Mouse (Mus musculus) midbrain, embryonic 11.5 days (tissue): ENCODE measurements around the gene Ppp1r2. TPM values are rescaled to one million over a fixed set of nuclear protein-coding genes. Genes with fewer than 3 reads are reported as not detected.

Source experiments
- ATAC-seq: fragments of 200-750 bp; cut with Nextera tagmentation; 2 replicates; pipeline ENCODE4 v1.8.0; 2017; ENCODE audit warnings: moderate TSS enrichment, moderate library complexity; ENCODE audit not compliant: low FRiP score
- DNase-seq: peaks from one replicate; pipeline ENCODE4 v3.0.0; 2015; ENCODE audit warnings: low spot score; ENCODE audit errors: missing footprints
- H3K27ac ChIP-seq: fragments of 300-500 bp; sonication (generic); 2 replicates; pipeline ENCODE4 v1.5.1; 2014; ENCODE audit warnings: low read depth, low read length
- H3K27me3 ChIP-seq: fragments of 300-500 bp; sonication (generic); 2 replicates; pipeline ENCODE4 v1.6.1; 2014; ENCODE audit warnings: mild to moderate bottlenecking, low read length, moderate library complexity, mixed read lengths; ENCODE audit not compliant: control insufficient read depth, insufficient read depth
- H3K36me3 ChIP-seq: fragments of 300-500 bp; sonication (generic); 2 replicates; pipeline ENCODE4 v1.6.1; 2014; ENCODE audit warnings: mild to moderate bottlenecking, low read length, moderate library complexity, mixed read lengths; ENCODE audit not compliant: control insufficient read depth, insufficient read depth
- H3K4me1 ChIP-seq: fragments of 300-500 bp; sonication (generic); 2 replicates; pipeline ENCODE4 v1.6.1; 2014; ENCODE audit warnings: low read length; ENCODE audit not compliant: control insufficient read depth, insufficient read depth
- H3K4me2 ChIP-seq: fragments of 300-500 bp; sonication (generic); 2 replicates; pipeline ENCODE4 v1.6.1; 2014; ENCODE audit warnings: mild to moderate bottlenecking, moderate library complexity
- H3K4me3 ChIP-seq: fragments of 300-500 bp; sonication (generic); 2 replicates; pipeline ENCODE4 v1.5.1; 2014; ENCODE audit warnings: low read depth, low read length
- H3K9ac ChIP-seq: fragments of 300-500 bp; sonication (generic); 2 replicates; pipeline ENCODE4 v1.6.1; 2014; ENCODE audit warnings: low read length
- H3K9me3 ChIP-seq: fragments of 300-500 bp; sonication (generic); 2 replicates; pipeline ENCODE4 v1.6.1; 2016; ENCODE audit warnings: low read length; ENCODE audit not compliant: control insufficient read depth
- WGBS: fragments of 180-500 bp; shearing (Covaris S2); extraction: QIAGEN DNeasy Blood & Tissue Kit; methylation state at CpG from one replicate; pipeline ENCODE4 v1.1.7; 2014; 5-methylcytosine and 5-hydroxymethylcytosine counted together
- polyA plus RNA-seq: library from polyadenylated mRNA; unstranded; fragments of >200 nt; fragmentation: Nextera tagmentation; extraction: Ambion mirVana; gene quantifications from 2 replicates; pipeline ENCODE4 v1.2.1, GENCODE M21; 2014

The Ppp1r2 gene
- polyA plus RNA-seq, 1 experiment from 2014 or later, result 109 TPM

- 85% methylated on average over 6 of the region's 6 CpGs for WGBS
- H3K4me3 ChIP-seq, result no peak overlapping the region
- DNase-seq (no peak), ATAC-seq (no peak)
- peaks cover 5% of the 10 kb centered on the region for H3K4me1 ChIP-seq
- no peak overlapping the region for H3K4me2 ChIP-seq
- H3K27ac ChIP-seq, result no peak overlapping the region
- no peak overlapping the region for H3K9ac ChIP-seq
- H3K9me3 ChIP-seq, result no peaks in the 10 kb centered on the region
- no peaks in the 10 kb centered on the region for H3K36me3 ChIP-seq
- H3K27me3 ChIP-seq, result no peaks in the 10 kb centered on the region
Measured at GRCm38 (mm10) chr16:31278581-31278980, 3.5 kb upstream of the Ppp1r2 start.

GRCm38 (mm10) chr16:31278081-31278480 is 3.0 kb upstream of the Ppp1r2 start:
- DNase-seq (no peak), ATAC-seq (no peak)
- Histone ChIP-seq H3K4me3 (no peak overlapping the region), H3K27ac (no peak overlapping the region), H3K9me3 (no peaks in the 10 kb centered on the region), H3K36me3 (no peaks in the 10 kb centered on the region), H3K27me3 (no peaks in the 10 kb centered on the region), H3K9ac (no peak overlapping the region), H3K4me2 (no peak overlapping the region), H3K4me1 (peaks cover 10% of the 10 kb centered on the region)
- 73% methylated on average over 2 of the region's 2 CpGs for WGBS

GRCm38 (mm10) chr16:31276962-31277361 is 1.9 kb upstream of the Ppp1r2 start:
- Histone ChIP-seq H3K4me1 (peaks cover 19% of the 10 kb centered on the region), H3K27me3 (no peaks in the 10 kb centered on the region), H3K27ac (no peak overlapping the region), H3K4me2 (no peak overlapping the region), H3K9me3 (no peaks in the 10 kb centered on the region), H3K9ac (no peak overlapping the region), H3K36me3 (no peaks in the 10 kb centered on the region), H3K4me3 (no peak overlapping the region)
- WGBS, result 88% methylated on average over 7 of the region's 7 CpGs
- ATAC-seq (no peak), DNase-seq (no peak)

DNA sequence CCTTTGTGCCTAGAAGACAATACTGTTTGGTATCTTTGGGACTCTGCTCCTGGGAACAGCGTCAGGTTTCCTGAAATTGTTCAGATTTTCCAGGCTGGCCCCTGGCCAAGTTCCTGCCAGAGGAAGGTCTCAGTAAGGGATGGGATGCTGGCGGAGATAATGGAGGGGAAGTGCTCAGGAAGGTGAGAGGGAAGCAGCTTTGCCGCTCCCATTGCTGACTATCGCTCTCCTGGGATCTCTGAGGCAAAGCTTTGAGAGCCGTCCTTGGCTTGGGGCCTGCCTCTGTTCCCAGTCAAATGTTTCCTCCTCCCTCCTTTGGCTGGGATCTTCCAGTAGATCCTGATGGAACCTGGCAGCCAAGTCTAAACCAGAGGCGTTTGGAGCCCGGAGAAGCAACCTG is 1.5 kb upstream of the Ppp1r2 start:
- no peak overlapping the region for H3K4me3 ChIP-seq
- H3K4me1 ChIP-seq, result peaks cover 19% of the 10 kb centered on the region
- no peak overlapping the region for H3K27ac ChIP-seq
- DNase-seq (no peak), ATAC-seq (no peak)
- no peaks in the 10 kb centered on the region for H3K27me3 ChIP-seq
- 70% methylated on average over 7 of the region's 7 CpGs for WGBS
- H3K9ac ChIP-seq, result no peak overlapping the region
- no peaks in the 10 kb centered on the region for H3K36me3 ChIP-seq
- no peak overlapping the region for H3K4me2 ChIP-seq
- H3K9me3 ChIP-seq, result no peaks in the 10 kb centered on the region

DNA sequence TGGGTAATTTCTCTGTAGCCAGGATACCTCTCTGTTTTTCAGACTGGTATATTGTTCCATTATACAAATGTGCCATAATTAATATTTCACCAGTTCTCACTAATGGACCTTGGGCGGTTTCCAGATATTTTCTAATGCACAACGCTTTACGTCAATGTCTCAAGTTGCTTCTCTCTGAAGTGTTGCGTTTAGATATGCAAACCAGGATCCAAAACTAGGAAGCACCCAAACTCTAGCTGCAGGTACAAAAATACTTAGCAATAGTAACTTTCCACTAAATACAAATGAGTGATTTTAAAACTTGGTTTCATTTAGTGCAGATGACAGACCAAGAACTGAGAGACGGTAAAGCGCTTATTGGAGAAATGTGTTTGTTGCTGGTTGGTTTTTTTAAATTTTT is 993 bp downstream of the Ppp1r2 start:
- Histone ChIP-seq H3K9ac (peak overlapping the region; percentile 94), H3K4me2 (peak overlapping the region; percentile 82), H3K27ac (no peak overlapping the region), H3K4me1 (peaks cover 19% of the 10 kb centered on the region), H3K9me3 (no peaks in the 10 kb centered on the region), H3K36me3 (no peaks in the 10 kb centered on the region), H3K4me3 (peak overlapping the region; percentile 84), H3K27me3 (no peaks in the 10 kb centered on the region)
- 10% methylated on average over 6 of the region's 6 CpGs for WGBS
- DNase-seq, result no peak
- no peak for ATAC-seq

DNA sequence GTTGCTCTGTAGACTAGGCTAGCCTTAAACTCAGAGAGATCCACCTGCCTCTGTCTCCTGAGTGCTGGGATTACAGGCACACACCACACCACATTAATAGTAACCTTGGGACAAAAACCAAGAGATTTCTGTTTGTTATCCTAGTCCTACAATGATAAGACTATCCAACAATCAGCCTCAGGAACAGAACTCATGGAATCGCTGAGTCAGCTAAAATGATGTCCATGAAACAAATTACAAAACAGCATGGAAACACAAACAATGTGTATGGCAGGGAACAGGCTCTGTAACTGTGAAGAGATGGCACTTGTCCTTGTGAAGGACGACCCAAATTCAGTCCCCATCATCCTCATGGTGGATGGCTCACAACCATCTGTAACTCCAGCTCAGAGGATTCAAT is 8.4 kb downstream of the Ppp1r2 start:
- DNase-seq, result no peak

DNA sequence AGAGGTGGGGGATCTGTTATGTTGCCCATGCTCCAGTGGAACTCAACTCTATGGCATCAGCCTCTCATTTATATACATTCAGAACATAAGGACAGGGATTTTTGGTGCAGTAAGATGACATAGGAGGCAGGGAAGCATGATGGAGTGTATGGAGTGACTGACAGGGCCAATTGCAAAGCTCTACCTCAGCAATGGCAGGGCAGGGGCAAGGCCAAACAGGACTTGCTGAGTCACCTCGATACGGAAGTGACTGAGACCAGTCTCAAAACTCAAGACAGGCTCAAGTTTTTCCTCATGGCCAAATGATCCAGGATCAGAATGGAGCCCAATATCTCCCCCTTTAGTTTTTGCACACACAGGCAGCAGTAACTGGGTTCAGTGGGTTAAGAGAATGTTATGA is 18.9 kb downstream of the Ppp1r2 start:
- WGBS, result 90% methylated on average over 2 of the region's 2 CpGs
- Histone ChIP-seq H3K4me1 (no peaks in the 10 kb centered on the region), H3K9ac (no peak overlapping the region), H3K36me3 (peaks cover 7% of the 10 kb centered on the region; the same call in 1 of the 2 replicates), H3K27me3 (no peaks in the 10 kb centered on the region), H3K4me3 (no peak overlapping the region), H3K4me2 (no peak overlapping the region), H3K9me3 (no peaks in the 10 kb centered on the region), H3K27ac (no peak overlapping the region)
- ATAC-seq (no peak), DNase-seq (no peak)

More for the DNA sequence above, 8.4 kb downstream of the Ppp1r2 start:
- Histone ChIP-seq H3K4me2 (no peak overlapping the region), H3K4me1 (no peaks in the 10 kb centered on the region; the same call in 1 of the 2 replicates), H3K9ac (no peak overlapping the region), H3K4me3 (no peak overlapping the region), H3K36me3 (no peaks in the 10 kb centered on the region), H3K27me3 (no peaks in the 10 kb centered on the region), H3K9me3 (no peaks in the 10 kb centered on the region), H3K27ac (no peak overlapping the region)
- no peak for ATAC-seq
- 86% methylated on average over 2 of the region's 2 CpGs for WGBS

DNA sequence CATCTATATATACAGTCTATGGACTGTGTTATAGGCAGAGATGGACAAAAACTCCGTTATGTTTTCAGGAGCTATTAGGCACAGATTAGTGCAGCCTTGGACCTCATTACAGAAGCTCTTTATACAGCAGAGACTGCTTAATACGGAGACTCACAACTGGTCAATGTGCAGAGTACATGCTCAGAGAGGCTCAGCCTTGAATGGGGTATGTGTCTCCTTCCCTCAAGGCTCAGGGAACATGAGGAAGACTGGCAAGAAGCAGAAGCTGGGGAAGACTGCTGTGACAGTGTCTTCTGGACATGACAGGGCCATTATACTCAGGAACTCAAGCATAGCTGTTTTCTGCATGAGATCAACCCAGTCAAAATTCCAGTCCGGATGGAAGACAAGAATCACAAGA is 19.4 kb downstream of the Ppp1r2 start:
- Histone ChIP-seq H3K4me3 (no peak overlapping the region), H3K9me3 (no peaks in the 10 kb centered on the region), H3K36me3 (peaks cover 7% of the 10 kb centered on the region; the same call in 1 of the 2 replicates), H3K4me1 (no peaks in the 10 kb centered on the region), H3K9ac (no peak overlapping the region), H3K27ac (no peak overlapping the region), H3K27me3 (no peaks in the 10 kb centered on the region), H3K4me2 (no peak overlapping the region)
- 79% methylated on average over 3 of the region's 3 CpGs for WGBS
- ATAC-seq (no peak), DNase-seq (no peak)

DNA sequence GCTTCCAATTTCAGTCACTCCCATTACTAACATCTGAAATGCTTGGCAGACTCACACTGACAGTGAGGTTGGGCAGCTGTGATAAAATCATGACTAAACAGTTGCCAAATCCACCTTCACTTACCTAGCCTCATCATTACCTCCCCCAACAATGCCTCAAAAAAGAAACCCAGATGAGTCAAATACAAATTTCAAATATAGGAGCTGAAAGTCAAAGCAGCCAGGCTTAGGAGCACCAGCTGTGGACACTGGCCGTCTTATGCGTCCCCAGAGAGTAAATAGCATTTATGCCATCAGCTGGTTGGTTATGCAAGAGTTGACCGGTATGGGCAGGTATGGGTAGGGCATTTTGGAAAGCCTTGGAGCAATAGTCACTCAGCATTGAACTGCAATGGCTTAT is 25.7 kb downstream of the Ppp1r2 start:
- H3K9me3 ChIP-seq, result no peaks in the 10 kb centered on the region
- no peak for ATAC-seq
- WGBS, result 87% methylated on average over 3 of the region's 3 CpGs

DNA sequence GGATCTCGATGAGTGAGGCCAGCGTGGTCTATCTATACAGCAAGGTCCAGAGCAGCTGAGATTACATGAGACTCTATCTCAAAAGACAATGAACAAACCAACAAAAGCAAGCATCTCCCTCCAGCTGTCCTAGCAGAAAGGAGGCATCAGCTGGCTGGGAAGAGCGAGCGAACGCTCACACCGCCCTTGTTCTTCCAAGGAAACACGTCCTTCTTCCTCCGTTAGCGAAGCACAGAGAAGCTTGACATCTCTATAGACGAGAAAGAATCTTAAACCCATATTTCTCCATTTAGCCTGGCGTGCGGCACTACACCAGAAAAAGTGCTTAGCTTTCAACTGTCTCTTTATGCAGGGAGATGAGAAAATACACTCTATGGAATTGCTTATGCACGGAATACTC is 26.4 kb downstream of the Ppp1r2 start:
- Histone ChIP-seq H3K4me1 (no peaks in the 10 kb centered on the region), H3K9ac (no peak overlapping the region), H3K36me3 (no peaks in the 10 kb centered on the region), H3K27me3 (no peaks in the 10 kb centered on the region), H3K4me3 (no peak overlapping the region), H3K27ac (no peak overlapping the region), H3K9me3 (no peaks in the 10 kb centered on the region), H3K4me2 (no peak overlapping the region)
- no peak for ATAC-seq
- 90% methylated on average over 13 of the region's 13 CpGs for WGBS
- no peak for DNase-seq

More for the DNA sequence above, 25.7 kb downstream of the Ppp1r2 start:
- H3K27ac ChIP-seq, result no peak overlapping the region
- DNase-seq, result no peak
- no peaks in the 10 kb centered on the region for H3K4me1 ChIP-seq
- H3K27me3 ChIP-seq, result no peaks in the 10 kb centered on the region
- no peak overlapping the region for H3K4me3 ChIP-seq
- H3K9ac ChIP-seq, result no peak overlapping the region
- H3K4me2 ChIP-seq, result no peak overlapping the region
- no peaks in the 10 kb centered on the region for H3K36me3 ChIP-seq
